Mouse (Mus musculus) induced T-regulatory cell, adult 2 months (primary cell): ENCODE measurements at regions not wholly inside any gene's neighbourhood (a gene's known extent, or its start where the extent isn't known, plus 50 kb on each side); places are given as distances from the start of the nearest gene placed in this dataset.
"Not testable (repeated sequence)": the region's sequence is repeated elsewhere in the genome, so short reads cannot be mapped to it uniquely, and the experiment has no call there.

Experiments
- DNase-seq: peaks from one replicate; pipeline ENCODE4 v3.0.0-alpha.2; 2012; ENCODE audit warnings: low read depth

DNA sequence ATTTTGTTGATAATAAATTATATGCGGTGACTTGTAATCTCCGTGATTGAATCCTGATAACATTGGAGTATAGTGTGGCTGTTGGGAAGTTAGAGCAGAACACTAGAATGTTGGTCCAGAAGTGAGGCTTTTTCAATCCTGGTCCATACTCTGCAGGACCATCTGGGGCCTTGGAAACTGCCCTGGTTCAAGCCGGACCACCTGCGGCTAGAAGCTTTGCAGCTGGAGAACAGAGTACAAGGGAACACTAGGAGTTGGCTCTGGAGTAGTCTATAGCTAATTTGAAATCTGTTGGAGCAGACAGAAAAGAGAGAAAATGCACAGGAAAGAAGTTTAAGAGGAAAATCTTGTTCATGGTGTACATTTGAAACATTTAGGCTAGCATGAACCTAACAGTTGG lies 79.0 kb downstream of the Casp12 start:
- DNase-seq = no peak

DNA sequence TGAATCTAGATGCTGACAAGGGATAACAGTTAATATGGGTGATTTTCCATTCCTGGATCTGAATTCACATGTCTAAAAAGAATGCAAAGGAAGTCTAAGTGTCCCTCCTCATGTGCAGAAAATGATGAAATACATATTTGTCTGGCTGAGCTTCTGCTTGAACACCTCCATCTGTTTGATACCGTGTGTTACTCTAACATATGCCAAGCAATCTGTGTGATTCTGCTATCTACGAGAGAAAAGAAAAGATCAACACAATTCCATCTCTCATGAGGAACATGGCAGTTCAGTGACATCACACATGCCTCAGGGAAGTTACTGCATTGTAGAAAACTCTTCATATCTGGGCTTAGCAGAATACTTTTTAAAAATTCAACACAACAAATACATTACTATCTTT lies 103.0 kb downstream of the Casp12 start:
- DNase-seq = no peak

DNA sequence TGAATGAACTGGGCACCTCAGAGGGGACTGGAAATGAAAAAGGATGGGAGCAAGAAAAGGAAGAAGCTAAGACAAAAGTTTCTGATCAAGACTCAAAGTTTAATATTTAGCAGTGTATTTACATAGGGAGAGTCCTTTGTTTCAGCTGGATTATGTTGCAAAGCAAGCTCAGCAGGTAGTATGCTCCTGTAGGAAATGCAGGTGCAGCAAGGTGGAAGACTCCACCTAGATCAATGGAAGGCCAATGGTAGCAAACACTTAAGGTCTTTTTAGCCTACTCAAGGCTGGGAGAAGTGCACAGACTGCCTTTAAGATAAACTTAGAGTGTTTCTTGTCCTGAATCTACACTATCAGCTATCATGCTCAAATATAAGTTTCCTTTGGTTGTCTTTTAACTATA lies 111.4 kb downstream of the Casp12 start:
- DNase-seq = no peak

DNA sequence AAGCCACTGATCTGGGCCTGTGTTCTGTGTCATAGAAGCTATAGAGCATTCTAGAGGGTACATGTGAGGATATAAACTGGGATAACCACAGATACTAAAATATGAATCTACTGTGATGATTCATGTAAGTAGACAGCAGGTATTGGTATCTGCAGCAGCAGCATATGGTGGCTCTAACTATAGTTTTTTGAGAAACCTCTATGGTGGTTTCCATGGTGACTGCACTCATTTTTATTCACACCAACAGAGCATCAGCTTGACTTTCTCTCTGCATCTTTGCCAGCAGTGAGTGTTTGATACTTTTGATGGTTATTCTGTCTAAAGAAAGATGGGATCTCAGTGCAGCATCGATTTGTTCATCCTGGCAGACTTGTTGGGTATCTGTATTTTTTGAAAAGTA lies 126.8 kb downstream of the Casp12 start:
- no peak for DNase-seq

DNA sequence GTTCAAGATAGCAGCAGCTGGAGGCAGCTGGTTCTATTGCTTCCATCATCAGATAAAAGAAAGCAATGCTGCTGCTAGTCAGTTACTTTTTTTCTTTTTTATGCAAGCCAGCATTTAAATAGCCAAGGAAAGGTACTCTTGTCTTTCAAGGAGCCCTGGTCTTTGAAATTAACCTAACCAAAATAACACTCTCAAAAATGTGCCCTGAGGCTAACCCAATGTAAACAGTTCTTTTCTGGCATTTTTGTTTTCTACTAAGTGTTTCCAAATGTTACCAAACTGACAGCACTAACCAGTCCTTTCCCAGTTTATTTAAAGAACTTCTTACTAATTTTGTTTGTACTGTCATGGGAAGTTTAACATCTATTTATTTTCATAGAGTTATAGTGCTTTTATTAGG lies 129.0 kb downstream of the Casp12 start:
- no peak for DNase-seq

DNA sequence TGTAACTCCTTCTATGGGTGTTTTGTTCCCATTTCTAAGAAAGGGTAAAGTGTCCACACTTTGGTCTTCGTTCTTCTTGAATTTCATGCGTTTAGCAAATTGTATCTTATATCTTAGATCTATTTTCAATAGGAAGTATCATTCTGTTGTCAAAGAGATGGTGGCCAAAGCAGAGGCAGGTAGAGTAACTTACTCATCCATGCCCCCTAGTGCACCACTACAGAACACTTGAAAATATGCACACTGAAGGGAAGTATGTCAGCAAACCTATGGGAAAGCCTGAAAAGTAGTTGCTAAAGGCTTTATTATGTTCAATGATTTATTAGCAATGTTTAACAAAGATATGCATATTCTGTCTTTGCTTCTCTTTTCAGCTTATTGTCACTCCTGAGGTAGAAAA lies 140.0 kb downstream of the Casp12 start:
- DNase-seq = no peak

DNA sequence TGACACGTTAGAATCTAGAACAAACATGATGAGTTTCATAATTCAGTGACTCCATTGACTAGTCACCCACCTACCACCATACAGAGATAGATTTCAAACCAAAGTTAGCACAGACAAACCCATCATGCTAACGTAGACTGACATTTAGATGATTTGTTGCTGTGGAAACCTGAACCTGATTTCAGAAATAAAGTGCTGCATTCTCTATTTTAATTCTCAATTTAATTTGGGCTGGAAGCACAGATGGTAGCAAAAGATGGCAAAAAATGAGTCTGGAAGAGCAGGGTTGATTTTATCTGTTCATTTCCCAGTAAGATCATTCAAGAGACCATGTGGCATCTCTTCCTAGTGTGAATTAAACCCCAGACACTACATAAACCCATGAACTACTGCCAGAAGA lies 151.6 kb downstream of the Casp12 start:
- DNase-seq = no peak

DNA sequence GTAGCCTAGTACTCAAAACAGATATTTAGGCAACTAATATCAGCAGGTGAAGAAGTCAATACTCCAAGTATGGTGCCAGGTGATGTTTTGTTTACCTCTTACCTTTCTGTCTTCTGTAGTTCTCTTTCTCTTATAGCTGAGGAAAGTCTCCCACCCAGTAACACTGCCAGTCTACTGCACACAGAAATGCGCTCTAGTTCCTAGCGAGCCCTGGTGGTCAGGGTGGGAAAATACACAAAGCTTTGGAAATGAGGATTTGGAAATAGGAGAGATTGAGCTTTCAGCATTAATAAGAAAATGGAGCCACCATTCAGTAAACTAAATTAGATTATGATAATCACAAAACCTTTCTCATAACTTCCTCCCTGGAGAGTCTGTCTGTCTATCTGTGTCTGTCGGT lies 153.1 kb downstream of the Casp12 start:
- DNase-seq = no peak

DNA sequence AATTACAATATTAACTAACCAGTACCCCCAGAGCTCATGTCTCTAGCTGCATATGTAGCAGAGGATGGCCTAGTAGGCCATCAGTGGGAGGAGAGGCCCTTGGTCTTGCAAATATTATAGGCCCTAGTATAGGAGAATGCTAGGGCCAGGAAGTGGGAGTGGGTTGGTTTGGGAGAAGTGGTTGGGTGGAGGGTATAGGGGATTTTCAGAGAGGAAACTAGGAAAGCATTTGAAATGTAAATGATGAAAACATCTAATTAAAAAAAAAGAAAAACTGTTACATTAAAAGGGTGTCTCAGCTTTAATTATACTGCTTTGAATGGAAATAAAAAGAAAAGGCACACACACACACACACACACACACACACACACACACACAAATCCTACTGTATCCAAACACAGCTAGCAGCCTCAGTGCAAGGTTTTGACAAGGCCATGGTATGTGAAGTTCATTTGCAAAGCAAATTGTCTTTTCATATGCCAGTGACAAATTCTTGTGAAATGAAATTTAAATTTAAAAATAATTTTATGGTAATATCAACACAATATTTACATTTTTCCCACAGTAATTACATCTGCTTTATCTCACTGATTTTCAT lies 180.6 kb downstream of the Casp12 start:
- DNase-seq = no peak

DNA sequence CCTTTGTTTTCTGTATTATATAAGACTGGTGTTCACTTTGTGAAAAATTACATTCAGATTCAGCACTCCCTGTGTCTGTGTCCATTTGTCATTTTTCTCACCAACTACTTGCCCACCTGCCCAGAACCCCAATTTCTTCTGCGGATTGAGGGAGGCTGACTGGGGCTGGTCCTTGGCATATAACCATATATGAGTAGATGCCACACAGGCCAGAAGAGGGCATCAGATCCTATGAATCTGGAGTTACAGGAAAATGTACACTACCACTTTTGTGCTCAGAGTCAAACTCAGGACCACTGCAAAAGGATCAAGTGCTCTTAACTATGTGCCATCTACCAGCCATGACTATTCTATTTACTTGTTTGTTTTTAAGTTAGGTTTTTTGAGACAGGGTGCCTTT lies 197.4 kb downstream of the Casp12 start:
- no peak for DNase-seq

DNA sequence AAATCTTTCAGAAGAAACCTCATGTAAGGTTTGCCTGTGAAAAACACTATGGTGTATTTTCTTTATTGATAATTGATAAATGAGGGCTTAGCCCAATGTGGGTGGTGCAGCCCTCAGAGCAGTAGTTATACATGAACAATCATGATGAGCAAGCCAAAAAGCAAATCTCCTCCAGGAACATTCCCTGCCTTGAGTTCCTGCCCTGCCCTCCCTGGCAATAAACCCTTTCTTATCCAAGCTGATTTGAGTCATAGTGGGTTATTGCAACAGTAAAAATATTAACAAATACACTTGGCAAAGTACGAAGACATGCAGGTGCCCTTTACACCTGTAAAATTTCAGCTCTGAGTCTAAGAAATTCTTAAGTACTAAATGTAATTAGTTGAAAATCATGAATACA lies 229.8 kb downstream of the Casp12 start:
- no peak for DNase-seq

DNA sequence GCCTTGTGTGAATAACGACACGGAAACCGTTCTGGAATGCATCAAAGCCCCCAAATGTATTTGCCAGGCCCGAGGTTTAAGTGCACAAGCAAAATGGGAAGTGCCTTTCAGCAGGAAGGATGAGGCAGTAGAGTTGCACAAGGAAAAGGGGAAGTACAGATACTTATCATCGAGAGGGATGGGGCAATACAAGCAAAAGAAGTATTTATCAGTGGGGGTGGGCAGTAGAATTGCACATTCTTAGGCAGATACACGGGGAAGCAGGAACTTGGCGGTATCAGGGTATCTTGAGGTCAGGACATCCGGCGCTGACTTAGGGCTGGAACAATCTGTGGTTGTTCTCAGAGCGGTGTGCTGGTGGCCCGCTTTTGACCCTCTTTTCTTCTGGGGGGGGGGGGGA lies 232.9 kb downstream of the Casp12 start:
- not testable (repeated sequence) for DNase-seq

DNA sequence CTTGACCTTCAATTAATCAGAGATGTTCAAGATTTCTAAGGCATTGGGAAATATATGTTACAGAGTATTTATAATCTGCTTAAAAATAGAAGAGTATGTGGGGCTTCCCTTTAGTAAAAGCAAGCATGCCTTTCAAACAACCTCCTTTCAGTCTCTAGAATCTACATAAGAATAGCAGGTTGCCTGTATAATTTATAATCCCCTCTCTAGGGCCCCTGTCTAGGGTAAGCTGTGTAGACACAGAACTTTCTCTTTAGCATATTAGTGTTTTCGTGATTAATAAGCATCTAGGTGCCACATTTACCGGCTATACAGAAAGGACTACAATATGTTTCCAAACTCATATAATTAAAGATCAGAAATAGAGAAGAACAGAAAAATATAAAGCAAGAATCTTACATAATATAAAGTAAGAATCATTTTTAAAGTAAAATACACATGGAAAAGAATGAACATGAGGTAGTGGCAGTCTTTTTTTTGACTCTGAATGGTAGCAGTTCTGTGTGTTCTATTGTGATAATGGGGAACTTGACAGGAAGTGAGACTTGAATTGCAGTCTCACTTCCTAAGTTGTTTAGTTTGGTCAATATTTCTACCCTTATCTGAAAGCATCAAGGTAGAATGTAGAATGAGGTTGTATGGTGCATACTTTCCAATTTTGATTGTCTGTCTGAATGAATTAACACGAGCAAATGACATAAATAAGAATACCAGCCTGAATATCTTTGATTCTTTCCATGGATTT lies 250.8 kb downstream of the Casp12 start:
- no peak for DNase-seq

DNA sequence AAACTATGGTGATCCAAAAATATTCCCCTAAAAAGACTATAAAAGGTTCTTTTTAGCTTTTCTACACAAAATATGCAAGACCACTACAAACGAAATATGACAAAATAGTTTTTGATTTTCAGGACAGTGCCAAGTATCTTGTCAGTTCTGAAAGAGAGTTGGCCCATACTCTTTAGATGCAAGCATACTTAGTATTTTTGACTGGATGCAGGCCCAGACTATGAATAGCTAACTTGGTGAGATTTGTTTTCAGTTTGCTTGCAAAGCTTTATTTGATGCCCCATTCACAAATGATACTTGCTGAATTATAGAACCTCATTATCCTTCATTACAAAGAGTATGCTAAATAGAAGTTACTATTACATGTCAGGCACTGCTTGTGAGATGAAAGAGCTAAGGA lies 258.8 kb downstream of the Casp12 start:
- no peak for DNase-seq

DNA sequence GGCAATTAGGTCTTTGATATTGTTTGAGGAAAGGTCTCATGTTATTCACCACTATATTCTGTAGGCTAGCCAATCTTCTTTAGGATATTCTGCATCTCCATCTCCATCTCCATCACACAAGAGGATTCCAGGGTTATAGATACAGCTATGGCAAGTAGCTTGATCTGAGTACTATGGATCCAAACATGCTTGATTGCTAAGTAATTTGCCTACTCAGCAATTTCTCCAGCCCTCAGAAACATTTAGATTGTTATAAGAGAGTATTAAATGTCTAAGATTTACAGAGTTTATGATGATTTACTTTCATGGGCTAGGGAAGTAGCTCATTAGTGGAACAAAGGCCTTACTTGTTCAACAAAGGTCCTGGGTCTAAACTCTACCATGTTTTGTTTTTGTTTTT lies 259.8 kb downstream of the Casp12 start:
- no peak for DNase-seq

DNA sequence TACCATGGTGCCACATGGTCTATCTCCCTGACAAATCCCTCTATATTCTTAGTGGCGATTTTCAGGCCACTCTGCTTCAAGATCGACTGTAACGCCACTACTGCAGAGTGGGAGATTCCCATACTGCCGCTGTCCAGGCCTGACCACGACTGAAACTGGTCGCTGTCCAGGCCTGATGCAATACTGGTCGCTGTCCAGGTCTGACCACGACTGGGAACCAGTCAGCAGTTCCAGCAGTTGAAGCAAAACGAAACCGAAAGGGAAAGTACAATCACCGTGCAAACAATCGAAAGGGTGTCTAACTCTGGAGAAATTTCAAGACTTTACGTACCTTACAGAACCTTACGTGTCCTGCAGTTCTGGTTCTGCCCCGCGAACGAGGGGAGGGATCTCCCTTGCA lies 271.5 kb downstream of the Casp12 start:
- DNase-seq = no peak

DNA sequence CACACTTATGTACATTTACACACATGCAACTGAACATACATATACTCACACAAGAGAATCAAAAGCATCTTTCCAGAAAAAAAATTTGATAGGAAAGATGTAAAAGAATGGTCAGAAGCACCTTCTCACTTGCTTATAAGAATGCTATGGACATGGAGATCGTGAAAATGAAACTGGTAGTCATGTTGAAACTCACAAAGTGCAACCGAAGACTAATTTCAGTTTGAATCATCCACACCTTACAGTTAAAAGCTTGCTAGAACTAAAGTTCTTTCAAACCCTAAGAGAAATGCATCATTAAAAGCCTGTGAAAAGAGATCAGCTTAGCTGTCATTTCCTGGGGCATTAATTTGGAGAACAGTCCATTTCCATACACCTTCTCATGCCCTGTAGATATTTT lies 278.2 kb downstream of the Casp12 start:
- DNase-seq = peak; percentile 5

DNA sequence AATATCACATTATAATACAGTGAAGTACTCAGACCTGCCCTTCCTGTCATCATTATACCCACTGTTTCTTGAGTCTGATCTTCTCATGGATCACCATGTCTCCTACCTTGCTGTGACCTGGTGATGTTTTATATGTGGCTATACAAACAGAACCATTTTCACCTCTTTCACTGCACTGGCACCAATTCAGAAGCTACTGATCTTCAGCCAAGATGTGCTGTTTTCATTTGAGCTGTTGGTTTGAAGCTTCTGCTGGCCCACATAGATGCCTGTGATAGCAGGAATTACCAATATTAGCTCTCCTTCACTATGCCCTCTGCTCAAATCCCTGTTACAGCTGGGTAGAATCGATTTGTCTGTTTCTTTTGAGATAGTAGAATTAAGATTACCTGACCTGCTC lies 282.3 kb downstream of the Casp12 start:
- DNase-seq = no peak

DNA sequence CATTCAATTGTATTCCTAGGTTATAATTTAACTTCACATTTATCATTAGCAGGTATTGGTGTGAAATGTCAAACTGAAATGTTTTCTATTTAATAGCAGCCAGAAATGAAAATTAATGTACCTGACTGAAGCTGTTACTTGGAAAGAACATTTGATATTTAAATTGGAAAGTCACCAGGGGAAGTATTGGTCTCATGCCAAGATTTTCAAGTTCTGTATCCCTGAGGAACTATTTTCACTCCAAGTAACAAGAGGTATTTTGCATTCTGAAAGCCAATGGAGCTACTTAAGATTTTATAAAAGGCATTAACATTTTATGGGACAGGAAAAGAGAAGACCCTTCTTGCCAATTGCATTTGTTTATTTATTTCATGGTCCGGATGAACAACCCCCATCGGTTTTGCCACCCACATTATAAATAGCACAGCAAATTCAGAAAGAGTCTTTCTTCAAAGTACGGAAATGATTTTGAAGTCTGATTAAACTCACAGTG lies 289.3 kb downstream of the Casp12 start:
- no peak for DNase-seq

DNA sequence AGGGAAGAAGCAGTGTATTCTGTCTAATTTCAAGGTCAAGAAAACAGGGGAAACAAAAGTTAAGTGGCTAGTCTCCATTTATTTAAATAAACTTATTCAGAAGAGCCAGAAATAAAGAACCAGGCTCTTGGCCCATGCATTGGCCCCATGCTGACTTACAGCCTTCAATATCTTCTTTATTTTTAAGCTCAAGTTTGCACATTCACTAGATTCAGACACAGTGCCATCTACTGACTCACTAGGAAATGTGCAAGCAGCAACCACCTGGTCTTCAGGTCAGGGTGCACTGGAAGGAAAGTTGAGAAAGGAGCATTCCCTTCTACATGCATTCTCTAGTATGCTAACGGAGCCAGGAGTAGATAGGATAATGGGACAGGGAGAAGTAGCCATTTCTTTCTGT lies 289.7 kb downstream of the Casp12 start:
- peak; percentile 4 for DNase-seq

DNA sequence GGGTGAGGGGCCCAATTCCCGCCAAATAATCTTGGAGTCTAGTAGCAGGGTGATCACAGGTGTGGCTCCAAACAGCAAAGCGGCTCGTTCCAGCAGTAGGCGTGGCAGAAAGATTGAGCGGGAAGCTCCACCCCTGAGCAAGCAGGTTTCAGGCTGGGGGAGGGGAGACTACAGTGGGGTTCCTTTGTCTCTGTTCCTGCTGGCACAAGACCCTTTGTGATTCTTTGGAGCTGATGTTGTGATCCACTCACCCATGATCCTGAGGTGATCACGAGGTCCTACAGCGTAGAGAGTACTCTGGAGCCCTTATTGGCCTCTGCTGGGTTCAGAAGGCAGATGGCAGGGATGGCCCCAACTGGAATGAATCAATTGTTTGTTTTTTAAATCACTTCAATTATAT lies 318.7 kb downstream of the Casp12 start:
- no peak for DNase-seq

DNA sequence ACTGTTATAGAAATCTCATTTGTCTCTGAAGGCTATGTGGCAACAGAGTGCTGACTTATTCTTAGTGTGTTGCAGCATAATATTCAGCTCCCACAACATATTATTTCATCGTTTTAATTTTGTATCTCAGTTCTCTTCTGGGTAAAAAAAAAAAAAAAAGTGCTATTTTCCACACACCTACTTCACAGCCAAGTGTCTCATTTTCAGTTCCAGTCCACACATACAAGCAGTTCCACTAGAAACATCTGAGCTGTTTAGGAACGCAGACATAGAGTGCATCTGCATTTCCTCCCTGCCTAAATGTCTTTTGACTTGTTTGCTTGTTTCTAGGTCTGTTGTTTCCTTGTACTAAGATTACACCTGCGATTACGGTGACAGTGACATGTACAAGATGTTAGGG lies 328.3 kb downstream of the Casp12 start:
- DNase-seq = no peak

DNA sequence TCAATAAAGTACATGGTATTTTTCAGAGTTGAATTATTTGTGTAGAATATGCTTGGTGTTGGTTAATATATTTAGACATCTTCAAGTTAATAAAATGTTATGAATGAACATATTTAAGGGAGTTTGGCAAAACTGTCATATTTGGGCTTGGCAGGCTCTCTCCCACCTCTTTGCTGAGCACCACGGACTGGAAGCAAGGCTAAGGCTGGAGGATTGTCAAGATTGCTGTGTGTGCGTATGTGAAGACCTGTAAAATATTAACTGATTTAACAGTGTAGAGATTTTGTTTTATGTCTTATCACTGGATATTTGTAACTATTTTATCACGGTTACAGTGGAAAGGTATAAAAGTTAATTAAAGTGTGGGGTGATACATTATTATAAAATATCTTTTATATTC lies 363.3 kb downstream of the Casp12 start:
- no peak for DNase-seq

DNA sequence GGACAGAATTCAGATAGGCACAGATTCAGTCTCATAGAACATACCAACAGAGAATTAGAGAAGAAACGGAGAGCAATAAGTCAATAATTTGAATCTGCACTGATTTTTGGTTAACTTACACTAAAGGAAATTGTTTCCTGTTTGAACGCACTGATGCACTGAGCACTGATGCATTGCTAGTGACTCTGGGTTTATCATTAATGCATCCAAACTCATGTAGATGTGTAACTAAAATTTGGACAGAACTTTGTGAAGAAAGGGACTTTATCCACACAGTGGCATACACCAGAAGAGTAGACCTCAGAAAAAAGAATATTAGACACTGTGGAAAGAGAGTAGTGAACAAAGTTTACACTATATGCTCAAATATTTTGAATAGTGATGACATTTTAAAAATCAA lies 364.2 kb downstream of the Casp12 start:
- no peak for DNase-seq
